Mouse (Mus musculus) heart, adult 2 months (tissue): ENCODE measurements around the gene Myo18b.

Source experiments
- CTCF ChIP-seq: fragments of 200-600 bp; IDR thresholded peaks from 2 replicates; pipeline ENCODE4 v1.8.1; 2022; ENCODE audit warnings: antibody characterized with exemption, mild to moderate bottlenecking, moderate library complexity
- EP300 ChIP-seq: fragments of 200-500 bp; IDR thresholded peaks from 2 replicates; pipeline ENCODE4 v1.6.1; 2011; ENCODE audit warnings: low read depth, low read length, control low read depth; ENCODE audit not compliant: insufficient read depth
- POLR2A ChIP-seq: fragments of 200-500 bp; IDR thresholded peaks from 2 replicates; pipeline ENCODE4 v1.6.1; 2011; ENCODE audit warnings: mild to moderate bottlenecking, low read depth, low read length, control low read depth; ENCODE audit not compliant: insufficient read depth

GRCm38 (mm10) chr5:112730604-112731003, 165.6 kb downstream of the Myo18b start:
- TF ChIP-seq EP300 (no peak), CTCF (no peak), POLR2A (no peak)
